Mouse (Mus musculus): Measurements from ENCODE around the gene Mapk11.

The Mapk11 gene

GRCm38 (mm10) chr15:89149271-89150040, at the start of gene Mapk11:
Gene Mapk11, minus strand, starts transcription at chr15:89149628.
- peak; percentile 63 to 71 for DNase-seq

GRCm38 (mm10) chr15:89197056-89197455, 47.6 kb upstream of the Mapk11 start:
- no peak for DNase-seq

GRCm38 (mm10) chr15:89196313-89196706, 46.9 kb upstream of the Mapk11 start, which contains the start of gene Dennd6b:
Gene Dennd6b, minus strand, starts transcription at chr15:89196496.
- DNase-seq, result peak; percentile 97 to 98

GRCm38 (mm10) chr15:89195690-89196312, 46.4 kb upstream of the Mapk11 start:
- DNase-seq, result peak; percentile 85 to 87

- peak; percentile 16 to 27 for DNase-seq
These were observed 45.8 kb upstream of the Mapk11 start for GRCm38 (mm10) chr15:89195261-89195681.

- DNase-seq, result no peak
These were observed 35.5 kb upstream of the Mapk11 start for GRCm38 (mm10) chr15:89184937-89185227.

GRCm38 (mm10) chr15:89184141-89184936, 34.9 kb upstream of the Mapk11 start:
- no peak for DNase-seq

- no peak for DNase-seq
These were observed 33.4 kb upstream of the Mapk11 start for GRCm38 (mm10) chr15:89182842-89183241.

GRCm38 (mm10) chr15:89182328-89182741, 32.9 kb upstream of the Mapk11 start:
- no peak for DNase-seq

GRCm38 (mm10) chr15:89181561-89182270, 32.3 kb upstream of the Mapk11 start:
- DNase-seq, result no peak

- DNase-seq, result peak; percentile 37 to 43
These were observed 31.3 kb upstream of the Mapk11 start, which contains the start of gene Plxnb2 for GRCm38 (mm10) chr15:89180571-89181229. Gene Plxnb2, minus strand, starts transcription at chr15:89180788.

GRCm38 (mm10) chr15:89180081-89180541, 30.7 kb upstream of the Mapk11 start:
- peak; percentile 16 to 21 for DNase-seq

- no peak for DNase-seq
These were observed 30.2 kb upstream of the Mapk11 start for GRCm38 (mm10) chr15:89179630-89179964.

GRCm38 (mm10) chr15:89178954-89179629, 29.7 kb upstream of the Mapk11 start:
- peak; percentile 21 to 26 for DNase-seq

GRCm38 (mm10) chr15:89178260-89178860, 28.9 kb upstream of the Mapk11 start:
- DNase-seq, result no peak

GRCm38 (mm10) chr15:89177576-89178259, 28.3 kb upstream of the Mapk11 start:
- peak; percentile 26 to 30 for DNase-seq

- peak; percentile 52 to 64 for DNase-seq
These were observed 27.7 kb upstream of the Mapk11 start for GRCm38 (mm10) chr15:89177121-89177520.

- DNase-seq, result no peak
These were observed 26.2 kb upstream of the Mapk11 start for GRCm38 (mm10) chr15:89175411-89176155.

GRCm38 (mm10) chr15:89174889-89175339, 25.5 kb upstream of the Mapk11 start:
- no peak for DNase-seq

GRCm38 (mm10) chr15:89173906-89174214, 24.4 kb upstream of the Mapk11 start:
- peak in 1 of 2 experiments; percentile 36 for DNase-seq
